Mouse (Mus musculus) thymus, postnatal 10 days (tissue): ENCODE data around the gene Bola1.
"Not testable (repeated sequence)": the region's sequence is repeated elsewhere in the genome, so short reads cannot be mapped to it uniquely, and the experiment has no call there.

Experiments used
- DNase-seq, 2 experiments: peaks; one replicate each; pipeline ENCODE4 v3.0.0; 2021; ENCODE audit warnings: low spot score in 2 of 2

Bola1 gene

DNA sequence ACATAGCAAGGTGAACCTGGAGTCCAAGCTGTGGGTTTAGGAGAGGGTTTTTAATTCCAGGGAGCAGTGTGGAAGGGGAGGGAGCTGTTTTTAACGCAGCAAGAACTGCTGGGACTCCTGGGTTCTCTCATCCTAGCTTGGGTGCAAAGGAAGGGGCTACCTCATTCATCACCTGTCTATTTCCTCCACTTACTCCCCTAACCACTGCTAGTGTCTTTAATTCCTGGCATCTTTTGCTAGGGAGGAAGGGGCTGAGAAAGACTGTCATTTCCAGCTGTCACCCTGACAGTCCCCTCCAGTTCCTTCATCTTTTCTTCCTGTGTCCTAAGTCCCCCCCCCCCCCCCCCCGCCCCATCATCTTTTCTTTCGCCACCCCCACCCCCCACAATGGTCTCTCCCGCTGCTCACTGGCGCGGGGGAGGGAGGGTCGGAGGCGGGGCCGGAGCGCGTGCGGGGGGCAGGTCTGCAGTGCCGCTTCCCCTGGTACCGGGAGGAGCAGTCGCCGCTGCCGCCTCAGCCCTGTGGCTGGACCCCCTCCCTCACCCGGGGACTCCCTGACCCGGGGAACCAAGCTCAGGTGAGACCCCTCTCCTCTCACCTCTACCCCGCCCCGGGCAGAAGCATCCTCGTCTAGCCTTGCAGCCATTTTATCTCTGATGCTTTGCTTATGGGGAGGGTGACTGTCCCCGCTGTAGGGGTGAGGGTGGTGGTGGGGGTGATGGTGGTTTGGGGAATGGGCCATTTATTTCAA is 38.6 kb downstream of the Bola1 start, which contains the start of gene Sv2a:
TSS of gene Sv2a (plus strand) at position 425 of the 751 bp plus-strand sequence.
- peak; percentile 36 to 45 for DNase-seq

DNA sequence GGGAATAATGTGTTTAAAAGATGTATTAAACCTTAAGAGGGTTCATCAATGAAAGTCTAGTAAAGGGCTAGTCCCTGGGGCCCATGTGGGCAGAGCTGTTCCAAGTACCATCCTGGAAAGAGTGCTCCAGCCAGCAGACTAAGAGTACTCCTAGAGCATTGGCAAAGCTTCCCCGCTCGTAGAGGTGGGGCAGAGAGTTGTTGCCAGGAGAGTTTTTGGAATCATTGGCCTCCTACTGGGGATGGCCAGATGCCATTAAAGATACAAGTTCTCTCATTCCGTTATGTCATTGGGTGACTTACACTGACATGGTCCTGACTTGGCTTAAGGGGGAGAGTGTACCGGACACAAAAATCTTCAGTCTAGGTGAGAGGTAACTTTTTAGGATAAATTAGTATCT is 40.0 kb downstream of the Bola1 start:
- no peak for DNase-seq

DNA sequence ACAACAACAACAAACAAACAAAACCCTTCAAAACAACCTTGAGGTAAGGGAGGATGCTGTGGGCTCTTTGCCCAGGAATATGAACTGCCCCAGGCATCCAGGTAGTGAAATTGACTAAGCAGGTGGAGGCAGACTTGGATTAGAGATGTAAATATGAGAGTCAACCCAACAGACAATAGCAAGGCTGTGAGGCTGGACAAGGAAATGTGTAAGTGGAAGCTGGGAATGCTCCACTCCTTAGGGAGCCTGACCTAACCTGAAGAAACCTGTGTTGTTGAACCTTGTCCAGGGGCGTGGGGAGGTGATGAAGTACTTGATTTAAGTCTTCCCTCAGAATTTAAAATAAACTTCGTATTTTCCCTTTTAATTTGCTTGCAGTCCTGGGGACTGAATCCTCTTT is 40.6 kb downstream of the Bola1 start:
- no peak for DNase-seq

DNA sequence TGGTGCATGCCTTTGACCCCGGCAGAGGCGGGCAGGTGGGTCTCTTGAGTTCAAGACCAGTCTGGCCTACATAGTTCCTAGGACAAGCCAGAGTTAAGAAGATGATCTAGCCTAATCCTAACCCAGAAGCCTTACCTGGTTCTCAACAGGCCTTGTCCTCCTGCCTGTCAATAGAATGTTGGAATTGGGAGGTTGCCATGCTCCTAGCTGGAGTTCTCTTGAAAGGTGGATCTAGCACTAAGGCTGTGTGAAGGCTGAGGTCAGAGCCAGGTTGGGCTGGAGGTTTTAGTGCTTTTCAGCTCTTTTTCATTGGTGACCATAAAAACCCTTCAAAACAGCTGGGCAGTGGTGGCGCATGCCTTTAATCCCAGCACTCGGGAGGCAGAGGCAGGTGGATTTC is 41.1 kb downstream of the Bola1 start:
- DNase-seq = no peak

DNA sequence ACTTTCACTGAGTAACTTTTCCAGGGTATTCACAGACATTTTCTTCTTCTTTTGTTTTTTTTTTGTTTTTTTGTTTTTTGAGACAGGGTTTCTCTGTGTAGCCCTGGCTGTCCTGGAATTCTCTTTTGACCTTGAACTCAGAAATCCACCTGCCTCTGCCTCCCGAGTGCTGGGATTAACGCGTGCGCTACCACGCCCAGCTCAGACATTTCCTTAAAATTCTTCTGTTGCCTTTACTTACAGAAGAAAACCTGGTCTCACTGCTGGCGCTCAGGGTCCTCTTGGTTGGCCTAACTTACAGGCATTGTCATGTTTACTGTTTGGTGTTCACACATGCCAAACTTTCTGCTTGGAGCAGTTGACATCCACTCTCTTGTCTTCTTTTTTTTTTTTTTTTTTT is 44.3 kb downstream of the Bola1 start:
- no peak for DNase-seq

DNA sequence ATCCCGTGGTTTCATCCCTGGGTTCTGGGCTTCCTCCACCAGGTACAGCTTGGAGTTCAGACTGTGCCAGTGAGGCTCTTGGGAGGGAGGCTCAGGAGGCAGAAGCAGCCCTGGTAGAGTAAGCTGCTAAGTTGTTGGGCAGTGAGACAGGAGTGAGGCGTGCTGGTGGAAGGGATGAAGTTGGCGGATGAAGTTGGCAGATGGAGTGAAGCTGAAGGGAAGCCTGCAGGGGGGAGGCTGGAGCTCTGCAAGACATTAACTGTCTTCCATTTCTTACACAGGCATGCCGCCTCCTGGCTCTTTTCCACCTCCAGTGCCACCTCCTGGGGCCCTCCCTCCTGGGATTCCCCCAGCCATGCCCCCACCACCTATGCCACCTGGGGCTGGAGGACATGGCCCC is 45.5 kb downstream of the Bola1 start:
- DNase-seq = not testable (repeated sequence)

DNA sequence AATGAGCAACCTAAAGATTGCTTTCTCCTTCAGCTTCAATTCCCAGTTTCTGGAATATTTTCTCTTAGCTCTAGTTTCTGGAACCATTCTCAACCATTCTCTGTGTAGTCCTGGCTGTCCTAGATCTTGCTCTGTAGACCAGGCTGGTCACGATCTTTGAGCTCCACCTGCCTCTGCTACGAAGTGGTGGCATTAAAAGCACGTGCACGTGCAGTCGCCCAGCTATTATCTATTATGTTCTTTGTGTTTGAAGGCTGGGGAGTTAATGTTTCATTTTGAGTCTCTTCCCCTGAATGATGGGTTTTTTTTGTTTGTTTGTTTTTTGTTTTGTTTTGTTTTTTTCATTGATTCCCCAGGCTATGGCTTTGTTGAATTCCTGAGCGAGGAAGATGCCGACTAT is 46.3 kb downstream of the Bola1 start:
- no peak for DNase-seq

DNA sequence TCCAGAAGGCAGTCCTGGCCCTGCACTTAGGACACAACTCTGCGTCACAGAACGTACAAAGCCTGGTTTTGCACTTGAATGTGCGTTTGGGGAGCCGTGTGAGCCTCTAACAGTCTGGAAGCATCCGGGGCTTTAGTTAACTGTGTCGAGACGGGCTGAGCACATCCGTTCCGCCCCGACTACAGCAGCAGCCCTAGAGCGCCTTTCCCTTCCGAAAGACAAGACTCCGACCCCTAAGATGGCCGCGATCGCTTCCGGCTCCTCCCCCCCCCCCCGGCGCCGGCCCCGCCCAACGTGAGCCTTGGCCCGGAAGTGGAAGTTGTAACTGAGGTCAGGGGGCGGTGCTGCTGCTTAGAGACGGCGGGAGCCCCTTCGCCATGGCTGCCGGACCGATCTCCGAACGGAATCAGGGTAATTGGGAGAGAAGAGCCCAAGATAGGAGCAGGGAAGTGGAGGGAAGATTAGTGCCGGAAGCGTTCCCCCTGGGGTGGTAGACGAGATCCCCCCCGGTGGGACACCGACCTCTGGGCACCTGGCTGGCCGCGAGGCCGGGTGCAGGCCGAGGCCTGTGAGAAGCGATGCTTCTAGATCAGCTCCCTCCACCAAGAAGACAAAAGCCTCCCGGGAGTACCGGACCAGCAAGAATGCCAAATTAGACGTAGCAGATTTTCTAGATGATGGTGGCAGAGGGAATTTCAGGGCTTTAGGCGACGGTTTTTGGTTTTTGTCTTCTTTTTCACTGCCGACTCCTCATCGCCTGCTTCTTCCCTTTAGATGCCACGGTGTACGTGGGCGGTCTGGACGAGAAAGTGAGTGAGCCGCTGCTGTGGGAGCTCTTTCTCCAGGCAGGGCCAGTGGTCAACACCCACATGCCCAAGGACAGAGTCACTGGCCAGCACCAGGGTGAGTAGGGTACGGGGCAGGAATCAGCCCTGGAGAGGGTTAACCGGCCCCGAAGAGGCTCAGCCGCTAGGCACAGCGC is 47.0 kb downstream of the Bola1 start, which contains the start of gene Sf3b4:
TSS of gene Sf3b4 (plus strand) at position 136 of the 982 bp plus-strand sequence.
- peak; percentile 84 to 85 for DNase-seq

DNA sequence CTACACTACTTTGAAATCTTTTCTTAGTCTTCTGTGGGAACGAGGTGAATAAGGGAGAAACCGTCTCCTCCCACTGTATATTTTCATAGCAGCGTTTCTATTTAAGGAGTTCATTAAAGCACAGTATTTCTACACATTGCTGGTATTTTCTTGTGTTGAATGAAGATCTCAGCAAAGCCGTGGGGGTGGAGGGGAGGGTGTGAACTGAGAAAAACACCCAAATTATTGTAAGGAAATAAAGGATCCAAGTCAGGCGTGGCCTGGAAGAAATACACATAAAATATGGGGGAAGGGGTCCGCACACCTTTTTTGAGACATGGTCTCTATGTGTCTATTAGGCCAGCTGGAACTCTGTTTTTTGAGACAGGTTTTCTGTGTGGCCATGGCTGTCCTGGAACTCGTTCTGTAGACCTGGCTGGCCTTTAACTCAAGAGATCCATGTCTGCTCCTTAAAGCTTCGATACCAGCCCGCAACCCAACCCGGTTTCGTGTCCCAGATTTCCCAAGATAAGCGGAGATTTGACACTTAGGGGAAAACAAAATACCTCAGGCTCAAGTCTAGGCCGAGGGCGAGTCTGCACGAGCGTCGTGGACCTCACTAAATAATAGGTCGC is 47.8 kb downstream of the Bola1 start:
- DNase-seq = no peak

DNA sequence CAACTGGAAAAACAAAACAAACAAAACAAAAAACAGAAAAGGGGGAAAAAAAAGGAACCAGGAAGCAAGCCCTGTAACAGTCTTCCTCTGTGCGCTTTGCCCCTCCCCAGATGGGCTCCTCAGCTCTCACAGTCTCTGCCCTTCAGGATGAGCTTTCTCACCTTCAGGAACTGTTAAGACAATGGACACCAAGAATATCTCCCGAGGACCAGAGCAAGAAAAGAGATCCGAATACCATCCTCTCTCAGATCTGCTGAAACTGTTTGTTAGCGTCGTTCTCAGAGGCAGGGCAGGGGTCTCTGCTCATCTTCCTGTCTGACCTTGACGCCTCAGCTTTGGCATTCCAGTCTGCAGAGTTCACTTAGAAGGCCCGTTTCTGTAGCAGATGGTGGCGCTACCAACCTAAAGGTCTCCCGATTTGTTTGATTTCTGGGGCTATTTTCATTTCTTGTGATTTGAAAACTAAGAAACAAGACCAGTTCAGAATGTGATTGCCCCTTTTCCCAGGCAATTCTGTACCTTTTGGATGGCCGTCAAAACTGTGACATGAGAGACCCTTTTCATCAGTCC is 48.4 kb downstream of the Bola1 start:
- DNase-seq = peak in 1 of 2 experiments; percentile 23

DNA sequence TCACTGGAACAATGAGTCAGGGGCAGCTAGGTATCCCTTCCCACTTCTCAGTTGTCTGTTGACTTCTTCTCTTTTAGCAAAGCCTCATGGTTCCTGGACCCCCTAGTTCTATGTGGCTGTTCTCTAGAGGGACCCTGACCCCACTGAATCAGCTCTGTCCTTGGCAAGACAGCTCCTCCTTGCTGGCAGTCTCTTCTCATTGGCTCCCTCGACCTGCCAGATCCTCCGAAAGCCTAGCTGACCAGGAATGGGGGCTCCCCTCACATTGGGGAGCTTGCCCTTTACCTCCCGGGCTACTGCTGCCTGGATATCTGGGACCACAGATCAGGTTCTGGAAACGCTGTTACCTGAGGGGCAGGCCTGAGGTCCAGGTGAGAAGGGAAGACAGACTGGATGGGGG is 49.2 kb downstream of the Bola1 start:
- no peak for DNase-seq

DNA sequence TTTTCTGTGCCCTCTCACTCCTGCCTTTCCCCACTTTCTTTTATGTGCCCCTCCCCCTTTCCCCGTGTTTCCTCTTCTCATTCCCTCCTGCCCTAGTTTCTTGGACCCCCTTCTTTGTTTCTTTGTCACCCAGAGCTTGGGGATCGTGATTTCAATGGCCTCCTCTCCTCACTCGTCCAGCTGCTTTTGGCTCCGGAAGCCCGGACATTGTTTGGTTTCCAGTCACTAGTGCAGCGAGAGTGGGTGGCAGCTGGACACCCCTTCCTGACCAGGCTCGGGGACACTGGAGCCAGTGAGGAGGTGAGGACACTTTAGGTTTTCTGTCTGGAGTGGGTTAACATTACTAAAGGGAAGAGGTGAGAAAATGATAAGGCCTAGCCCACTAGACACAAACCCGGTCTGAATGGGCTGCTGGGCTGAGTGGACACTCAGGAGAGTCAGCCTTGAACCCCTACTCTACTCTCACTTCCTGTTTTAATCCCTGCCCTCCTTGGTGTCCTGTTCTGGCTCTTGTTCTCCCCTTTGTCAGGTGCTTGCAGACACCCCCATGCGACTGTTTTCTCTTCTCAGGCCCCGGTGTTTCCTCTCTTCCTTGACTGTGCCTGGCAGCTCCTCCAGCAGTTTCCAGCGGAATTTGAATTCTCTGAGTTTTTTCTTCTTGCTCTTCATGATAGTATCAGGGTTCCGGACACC is 50.9 kb downstream of the Bola1 start:
- no peak for DNase-seq

DNA sequence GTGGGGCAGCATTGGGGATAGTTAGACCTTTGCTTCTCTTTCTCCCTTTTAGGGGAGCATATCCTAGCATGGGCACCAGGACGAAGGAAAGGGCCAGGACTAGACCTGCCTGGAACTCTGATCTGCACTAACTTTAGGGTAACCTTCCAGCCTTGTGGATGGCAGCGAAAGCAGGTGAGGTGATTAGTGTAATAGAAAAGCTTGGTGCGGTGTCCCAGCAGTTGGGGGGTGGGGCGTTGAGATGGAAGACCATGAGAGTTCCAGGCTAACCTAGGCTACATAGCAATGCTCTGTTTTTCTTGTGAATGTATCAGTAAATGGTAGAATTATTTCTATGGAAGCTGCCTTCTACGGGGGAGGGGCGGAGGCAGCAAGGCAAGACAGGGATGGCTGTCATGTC is 56.5 kb downstream of the Bola1 start:
- DNase-seq = no peak

DNA sequence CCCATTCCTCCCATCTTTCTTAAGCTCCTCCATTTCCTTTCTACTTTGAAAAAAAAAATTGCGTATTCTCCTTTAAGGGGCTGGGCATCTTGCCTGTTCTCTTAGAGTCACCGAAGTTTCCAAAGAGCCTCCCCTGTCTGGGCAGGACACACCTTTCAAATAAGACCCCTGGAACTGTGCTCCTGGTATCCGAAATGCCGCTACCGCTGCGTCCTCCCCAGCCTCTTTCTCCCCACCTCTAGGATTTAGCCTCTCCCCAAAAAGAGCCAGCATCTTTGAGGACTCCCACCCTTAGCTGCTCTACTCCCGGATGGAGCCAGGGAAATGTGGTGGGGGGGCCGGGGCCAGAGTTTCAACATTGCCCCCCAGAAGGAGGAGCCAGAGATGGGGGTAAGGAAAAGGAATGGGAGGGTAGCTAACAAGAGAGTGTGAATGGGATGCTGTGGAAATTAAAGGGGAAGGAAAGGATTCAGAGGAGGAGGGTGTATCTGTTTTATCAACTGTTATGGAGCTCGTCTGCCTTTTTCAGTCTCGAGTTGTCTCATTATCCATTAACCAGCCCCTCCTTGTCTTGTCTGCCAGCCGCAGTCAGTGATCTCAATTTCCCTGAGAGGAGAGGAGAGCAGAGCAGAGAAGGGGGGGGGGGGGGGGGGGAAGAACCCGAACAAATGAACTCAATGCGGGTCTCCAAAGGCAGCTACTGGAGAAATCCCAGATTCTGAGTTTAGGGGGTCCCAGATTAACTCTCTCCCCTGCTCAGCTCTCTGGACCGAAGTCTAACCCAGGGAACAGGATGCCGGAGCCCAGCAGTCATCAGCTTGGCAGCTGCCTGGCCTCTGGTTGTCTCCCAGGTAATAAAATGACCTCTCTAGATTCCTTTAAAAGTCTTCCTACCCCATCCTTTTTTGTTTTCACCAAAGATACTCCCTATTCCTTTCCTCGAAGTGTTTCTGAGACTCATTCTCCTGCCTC is 57.4 kb downstream of the Bola1 start, which contains the start of gene Mtmr11:
TSS of gene Mtmr11 (plus strand) at position 136 of the 972 bp plus-strand sequence.
- DNase-seq = no peak

DNA sequence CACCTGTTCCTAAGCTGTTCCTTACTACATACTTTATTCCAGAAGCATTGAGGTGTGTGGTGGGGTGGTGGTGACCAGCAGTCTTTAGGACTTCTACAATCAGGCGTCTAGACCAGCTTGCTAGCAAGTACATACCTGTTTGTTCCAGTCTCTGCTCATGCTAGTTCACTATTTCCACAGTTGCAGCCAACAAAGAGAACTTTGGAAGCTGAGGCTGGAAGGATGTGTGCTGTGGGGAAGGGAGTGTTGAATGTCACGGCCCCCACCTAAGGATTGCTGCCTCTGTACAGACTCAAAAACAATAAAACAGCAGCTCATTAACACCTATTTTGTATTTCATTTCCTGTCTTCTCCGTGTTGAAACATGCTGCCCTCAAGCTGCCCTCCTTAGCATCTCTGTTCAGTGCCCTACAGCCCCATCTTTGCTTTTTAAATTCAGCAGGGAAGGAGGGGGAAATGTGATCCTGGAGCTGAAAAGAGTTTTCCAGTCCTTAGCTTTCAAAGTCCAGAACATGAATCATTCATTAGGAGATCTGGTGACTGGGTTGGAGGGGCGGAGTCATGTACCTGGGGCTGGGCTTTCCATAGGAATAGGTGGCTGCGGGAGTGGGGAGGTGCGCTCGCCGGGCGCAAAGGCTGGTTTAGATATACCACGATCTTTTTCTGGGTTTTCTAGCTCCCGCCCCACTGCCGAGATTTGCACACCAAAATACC is 58.5 kb downstream of the Bola1 start:
- no peak for DNase-seq

DNA sequence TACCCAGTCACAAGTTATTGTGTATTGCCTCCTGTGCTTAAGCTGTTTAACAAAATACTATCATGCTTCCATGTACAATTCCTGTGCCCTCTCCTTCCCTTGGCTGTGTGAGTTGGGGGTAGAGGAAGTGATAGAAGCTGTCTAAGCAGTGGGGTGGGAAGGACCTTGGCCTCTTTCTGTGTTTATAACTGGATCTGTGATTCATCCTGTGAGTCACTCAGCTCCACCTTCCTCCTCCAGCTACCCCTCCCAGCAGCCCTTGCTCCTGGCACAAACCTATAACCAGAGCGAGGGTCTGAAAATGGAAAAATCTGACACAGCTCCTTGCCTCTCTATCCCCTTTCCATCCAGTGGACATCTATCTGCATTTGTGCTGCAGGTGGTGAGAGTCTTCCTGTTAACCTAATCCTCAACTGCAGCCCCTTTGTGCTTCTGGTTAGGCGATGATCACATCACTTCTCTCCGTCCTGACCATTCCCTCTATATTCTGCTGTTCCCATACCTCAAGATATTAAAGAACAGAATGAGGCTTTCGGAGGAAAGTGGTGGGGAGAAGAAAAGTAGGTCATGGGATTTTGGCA is 59.2 kb downstream of the Bola1 start:
- DNase-seq = no peak

DNA sequence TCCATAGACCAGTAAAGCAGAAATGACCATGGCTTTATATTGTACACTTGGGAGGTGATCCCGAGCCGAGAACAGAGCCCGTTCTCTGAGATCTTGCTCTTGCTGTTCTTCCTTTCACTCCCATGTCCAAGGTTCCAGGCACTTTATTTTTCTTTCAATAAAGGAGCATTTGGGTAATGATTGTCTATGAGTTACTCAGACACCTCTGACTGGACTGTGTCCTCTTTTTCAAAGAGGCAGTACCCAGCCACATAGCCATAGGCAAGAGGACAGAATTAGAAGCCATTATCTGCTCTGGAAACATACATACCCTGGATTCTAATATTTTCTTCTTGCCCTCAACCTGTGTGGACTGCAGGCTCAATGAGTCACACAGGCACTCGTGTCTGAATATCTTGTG is 59.7 kb downstream of the Bola1 start:
- DNase-seq = no peak

DNA sequence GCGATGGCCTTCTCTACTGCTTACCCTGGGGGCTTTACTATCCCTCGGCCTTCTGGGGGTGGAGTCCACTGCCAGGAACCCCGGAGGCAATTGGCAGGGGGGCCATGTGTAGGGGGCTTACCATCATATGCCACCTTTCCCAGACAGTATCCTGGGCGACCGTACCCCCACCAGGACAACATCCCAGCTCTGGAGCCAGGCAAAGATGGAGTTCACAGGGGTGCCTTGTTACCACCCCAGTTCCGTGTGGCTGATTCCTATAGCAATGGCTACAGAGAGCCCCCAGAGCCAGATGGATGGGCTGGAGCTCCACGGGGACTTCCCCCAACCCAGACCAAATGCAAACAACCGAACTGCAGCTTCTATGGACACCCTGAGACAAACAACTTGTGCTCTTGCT is 64.0 kb downstream of the Bola1 start:
- no peak for DNase-seq

DNA sequence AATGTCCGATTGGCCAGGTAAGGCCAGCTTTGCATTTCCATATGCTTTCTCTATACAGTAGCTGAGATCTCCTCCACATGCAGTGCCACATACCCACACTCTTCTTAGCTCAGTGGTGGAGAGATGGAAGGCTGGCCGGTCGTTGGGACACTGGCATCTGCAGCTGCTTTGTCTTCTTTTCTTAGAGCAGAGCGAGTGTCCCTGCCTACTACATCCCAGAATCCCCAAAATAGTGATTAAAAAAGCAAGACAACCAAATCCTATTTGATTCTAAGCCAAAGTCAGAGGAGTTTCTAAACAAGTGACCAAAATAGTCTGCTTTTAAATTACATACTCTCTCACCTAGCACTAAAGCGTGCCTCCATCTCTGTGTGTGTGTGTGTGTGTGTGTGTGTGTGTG is 66.9 kb downstream of the Bola1 start:
- DNase-seq = no peak
